Mouse (Mus musculus) myocyte (in vitro differentiated cells): Measurements from ENCODE around the gene Dynlt1c.
"Not testable (repeated sequence)": the region's sequence is repeated elsewhere in the genome, so short reads cannot be mapped to it uniquely, and the experiment has no call there.

Experiments
- CEBPB ChIP-seq: IDR thresholded peaks from 2 replicates; pipeline ENCODE4 v1.6.1; 2011; ENCODE audit warnings: mild to moderate bottlenecking, moderate library complexity; ENCODE audit not compliant: poor library complexity, insufficient read depth, severe bottlenecking
- E2F4 ChIP-seq: IDR thresholded peaks from one replicate; pipeline ENCODE4 v1.6.1; 2011; ENCODE audit warnings: mild to moderate bottlenecking, control low read depth, moderate library complexity; ENCODE audit not compliant: insufficient read depth
- MAX ChIP-seq: IDR thresholded peaks from one replicate; pipeline ENCODE4 v1.6.1; 2011; ENCODE audit warnings: low read depth, mild to moderate bottlenecking, control low read depth
- MYOD1 ChIP-seq, 3 experiments: IDR thresholded peaks; one replicate each; pipeline ENCODE4 v1.6.1; 2011; ENCODE audit warnings: control low read depth in 2 of 3, low read depth in 2 of 3, mild to moderate bottlenecking in 2 of 3, moderate library complexity in 1 of 3; ENCODE audit not compliant: insufficient read length in 2 of 3, control insufficient read depth in 1 of 3
- MYOG ChIP-seq, 3 experiments: IDR thresholded peaks; one replicate each; pipeline ENCODE4 v1.6.1; 2011; ENCODE audit warnings: control low read depth in 2 of 3, low read depth in 2 of 3, mild to moderate bottlenecking in 2 of 3; ENCODE audit not compliant: insufficient read length in 2 of 3, control insufficient read depth in 1 of 3, insufficient read depth in 1 of 3
- POLR2A ChIP-seq: IDR thresholded peaks from one replicate; pipeline ENCODE4 v1.6.1; 2011; ENCODE audit warnings: low read depth, mild to moderate bottlenecking, control low read depth, moderate library complexity; ENCODE audit not compliant: insufficient read length
- REST ChIP-seq: IDR thresholded peaks from one replicate; pipeline ENCODE4 v1.6.1; 2011; ENCODE audit warnings: mild to moderate bottlenecking, control low read depth, moderate library complexity; ENCODE audit not compliant: insufficient read depth, insufficient read length
- TCF12 ChIP-seq: IDR thresholded peaks from one replicate; pipeline ENCODE4 v1.6.1; 2011; ENCODE audit warnings: mild to moderate bottlenecking, control low read depth; ENCODE audit not compliant: poor library complexity, insufficient read depth, severe bottlenecking
- USF1 ChIP-seq: IDR thresholded peaks from one replicate; pipeline ENCODE4 v1.6.1; 2011; ENCODE audit warnings: low read depth, mild to moderate bottlenecking, control low read depth, moderate library complexity

GRCm38 (mm10) chr17:6616731-6617130, 15.3 kb downstream of the Dynlt1c start:
- TF ChIP-seq MYOG (IDR thresholded peaks at IDR 0.05; ENCODE audit: control insufficient read depth in 1 of 3, insufficient read depth in 1 of 3, insufficient read length in 2 of 3, low read depth in 2 of 3); POLR2A; MAX; CEBPB; E2F4; MYOD1 (IDR thresholded peaks at IDR 0.05; ENCODE audit: control insufficient read depth in 1 of 3, insufficient read length in 2 of 3, low read depth in 2 of 3); USF1; REST; TCF12: not testable (repeated sequence)
